Mouse (Mus musculus): ENCODE data around the gene E2f8. TPM values are rescaled to one million over a fixed set of nuclear protein-coding genes. Genes with fewer than 3 reads are reported as not detected.

Gene E2f8
- under 1 TPM; 0.25 to 0.27 TPM for total RNA-seq (2021)

DNA sequence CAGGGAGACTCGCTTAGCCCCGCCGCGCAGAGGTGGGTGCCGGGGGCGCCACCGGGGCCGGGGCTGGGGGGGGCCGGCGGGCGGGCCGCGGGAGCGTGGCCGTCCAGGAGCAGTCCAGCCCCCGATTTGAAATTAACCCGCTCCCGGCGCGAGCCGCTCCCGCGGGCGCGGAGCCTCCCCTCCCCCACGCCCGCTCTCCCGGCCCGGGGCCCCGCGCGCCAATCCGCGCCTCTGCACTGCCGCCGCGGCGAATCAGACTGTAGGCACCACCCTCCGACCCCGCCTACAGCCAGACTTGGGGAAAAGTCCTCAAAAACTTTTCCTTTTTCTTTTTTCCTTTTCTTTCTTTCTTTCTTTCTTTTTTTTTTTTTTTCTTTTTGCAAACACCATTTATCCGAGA is at the start of gene E2f8:
E2f8 (minus strand) TSS at position 111 of the 400 bp plus-strand sequence.
- intact Hi-C loops (cut with DNase I) = loop anchor here (10.0 kb wide), 1 partner anchor 383 kb away; no protein-coding TSS in a partner anchor
- DNase-seq (ENCODE audit: low spot score in 2 of 2) = peak in 1 of 2 experiments; percentile 26

DNA sequence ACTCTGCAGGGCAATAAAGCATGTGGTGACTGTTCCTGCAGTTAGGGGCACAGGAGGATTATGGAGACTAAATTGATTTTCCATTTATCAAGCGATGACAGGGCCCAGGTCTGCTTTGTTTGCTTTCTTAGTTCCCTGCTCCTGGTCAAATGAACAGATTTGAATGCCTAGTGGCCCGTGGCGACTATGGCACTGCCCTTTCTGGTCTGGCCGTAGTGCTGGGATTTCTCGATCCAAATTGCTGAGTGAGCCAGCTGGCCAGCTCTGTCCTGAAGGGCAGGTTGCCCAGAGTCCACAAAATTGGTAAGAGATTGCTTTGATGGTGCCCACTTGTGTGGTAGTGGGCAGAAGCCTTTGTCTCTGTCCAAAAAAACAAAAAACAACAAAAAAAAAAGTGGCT is 49.0 kb upstream of the E2f8 start:
- DNase-seq (ENCODE audit: low spot score in 2 of 2) = peak in 1 of 2 experiments; percentile 19
- intact Hi-C loops (cut with DNase I) = no loop called here

GRCm38 (mm10) chr7:48928364-48928763 is 47.0 kb upstream of the E2f8 start:
- intact Hi-C loops (cut with DNase I) = loop anchor here (1.0 kb wide), 1 partner anchor 193 kb away; no protein-coding TSS in a partner anchor

GRCm38 (mm10) chr7:48925214-48925613 is 43.8 kb upstream of the E2f8 start:
- intact Hi-C loops (cut with DNase I) = no loop called here
- no peak for DNase-seq (ENCODE audit: low spot score in 2 of 2)

More at GRCm38 (mm10) chr7:48928364-48928763, 47.0 kb upstream of the E2f8 start:
- peak; percentile 23 to 49 for DNase-seq (ENCODE audit: low spot score in 2 of 2)

- intact Hi-C loops (cut with DNase I) = no loop called here
- DNase-seq (ENCODE audit: low spot score in 2 of 2) = no peak
Observed at GRCm38 (mm10) chr7:48923620-48924019, 42.2 kb upstream of the E2f8 start.

GRCm38 (mm10) chr7:48918389-48918788 is 37.0 kb upstream of the E2f8 start:
- DNase-seq (ENCODE audit: low spot score in 2 of 2) = no peak

GRCm38 (mm10) chr7:48917988-48918387 is 36.6 kb upstream of the E2f8 start:
- no peak for DNase-seq (ENCODE audit: low spot score in 2 of 2)
- intact Hi-C loops (cut with DNase I) = no loop called here

More at GRCm38 (mm10) chr7:48918389-48918788, 37.0 kb upstream of the E2f8 start:
- intact Hi-C loops (cut with DNase I) = no loop called here

GRCm38 (mm10) chr7:48917463-48917862 is 36.1 kb upstream of the E2f8 start:
- no peak for DNase-seq (ENCODE audit: low spot score in 2 of 2)
- intact Hi-C loops (cut with DNase I) = no loop called here

DNA sequence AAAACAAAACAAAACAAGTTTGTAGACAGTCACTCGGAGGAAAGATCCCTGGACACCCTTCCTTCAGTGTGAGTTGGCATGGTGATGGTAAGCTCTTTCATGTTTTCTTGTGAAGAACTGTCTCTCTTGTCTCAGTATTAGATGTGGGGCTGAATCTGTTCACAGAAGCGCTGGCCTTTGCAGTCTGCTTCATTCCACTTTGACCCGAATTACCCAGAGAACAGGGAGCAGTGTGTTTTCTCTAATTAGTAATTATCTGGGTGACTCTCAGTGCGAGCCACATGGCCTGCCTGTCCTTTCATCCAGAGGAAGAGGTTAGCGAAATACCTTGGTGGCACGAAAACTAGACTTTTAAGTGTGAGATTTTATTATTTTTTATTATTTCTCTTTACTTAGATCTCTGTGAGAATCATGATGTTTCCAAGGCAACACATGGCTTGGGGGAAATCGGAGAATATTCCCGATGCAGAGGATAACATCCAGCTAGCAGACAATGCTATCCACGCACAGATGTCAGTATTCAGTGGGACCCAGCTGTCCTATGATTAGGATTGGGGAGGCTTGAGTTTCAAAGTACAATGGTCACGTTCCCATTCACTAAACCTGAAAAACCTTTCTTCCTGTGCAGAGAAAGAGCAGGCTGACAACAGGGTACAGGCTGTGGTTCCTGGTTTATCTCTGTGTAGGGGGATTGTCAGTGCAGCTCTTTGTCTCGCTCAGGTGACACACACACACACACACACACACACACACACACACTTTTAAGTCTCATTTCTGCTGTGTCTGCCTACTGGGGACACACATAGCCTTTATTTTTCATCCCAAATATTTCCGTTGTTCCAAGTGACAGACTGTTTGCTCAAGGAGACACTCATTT is 33.5 kb upstream of the E2f8 start:
- DNase-seq (ENCODE audit: low spot score in 2 of 2) = no peak
- intact Hi-C loops (cut with DNase I) = no loop called here

DNA sequence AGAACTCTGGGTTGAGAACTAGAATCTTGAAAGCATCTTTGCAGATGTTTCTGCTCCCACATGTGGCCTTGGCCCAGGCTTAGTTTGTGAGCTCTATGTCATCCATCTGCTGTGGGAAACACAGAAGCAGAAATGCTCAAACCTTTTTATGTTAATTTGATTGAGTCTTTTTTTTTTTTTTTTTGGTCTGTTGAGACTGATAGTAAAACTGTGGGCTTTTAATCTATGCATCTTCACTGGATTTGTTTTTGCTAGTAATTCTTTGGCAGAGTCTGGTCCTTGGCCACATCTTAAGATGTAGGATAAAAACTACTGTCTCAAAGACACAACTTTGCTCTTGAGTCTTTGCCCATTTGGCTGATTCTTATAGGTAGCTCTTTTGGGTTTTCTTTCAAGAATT is 29.8 kb upstream of the E2f8 start:
- no peak for DNase-seq (ENCODE audit: low spot score in 2 of 2)
- intact Hi-C loops (cut with DNase I) = no loop called here

- intact Hi-C loops (cut with DNase I) = no loop called here
- no peak for DNase-seq (ENCODE audit: low spot score in 2 of 2)
Observed at GRCm38 (mm10) chr7:48910282-48910681, 28.9 kb upstream of the E2f8 start.

GRCm38 (mm10) chr7:48909342-48909671 is 27.9 kb upstream of the E2f8 start:
- DNase-seq (ENCODE audit: low spot score in 2 of 2) = no peak
- intact Hi-C loops (cut with DNase I) = no loop called here

DNA sequence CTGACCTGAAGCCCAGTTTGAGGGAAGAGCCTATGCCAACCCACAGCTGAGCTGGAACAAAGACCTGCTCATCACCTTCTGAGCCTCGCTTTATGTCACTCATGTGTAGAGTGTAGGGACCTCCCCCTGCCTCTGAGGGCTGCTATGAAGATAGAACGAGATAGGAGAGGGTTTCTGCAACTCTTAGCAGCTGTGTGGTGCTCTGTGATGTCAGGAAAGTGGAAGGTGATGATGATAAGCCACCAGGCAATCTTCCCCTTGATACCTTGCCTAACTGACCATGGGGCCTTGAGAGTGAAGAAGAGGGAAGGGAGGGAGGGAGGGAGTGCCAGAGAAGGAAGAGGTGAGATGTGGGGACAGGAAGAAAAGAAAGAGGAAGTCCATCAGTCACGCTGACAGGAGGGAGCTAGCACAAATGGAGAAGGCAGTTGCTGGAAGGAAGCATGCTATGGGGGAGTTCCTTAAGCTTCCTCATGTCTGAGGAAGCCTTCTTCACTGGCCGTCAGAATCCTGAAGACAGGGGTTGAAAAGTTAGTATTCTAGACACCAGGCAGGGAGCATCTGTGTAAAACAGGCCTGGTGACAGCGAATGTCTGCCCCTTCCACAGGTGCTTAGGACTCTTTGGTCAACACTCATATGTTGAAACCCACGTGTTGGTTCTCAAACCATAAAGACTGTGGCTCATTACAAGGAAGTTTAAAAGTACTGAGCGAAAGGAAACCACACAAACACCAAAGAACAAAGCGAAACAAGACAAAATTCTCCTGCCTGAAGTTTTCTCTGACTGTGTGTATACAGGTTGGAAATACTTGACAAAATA is 27.3 kb upstream of the E2f8 start, which contains the start of gene Nav2:
Nav2 (plus strand) TSS at position 196 of the 821 bp plus-strand sequence.
- no peak for DNase-seq (ENCODE audit: low spot score in 2 of 2)
- intact Hi-C loops (cut with DNase I) = no loop called here

- intact Hi-C loops (cut with DNase I) = no loop called here
- DNase-seq (ENCODE audit: low spot score in 2 of 2) = no peak
Observed at GRCm38 (mm10) chr7:48902454-48902853, 21.1 kb upstream of the E2f8 start.

- intact Hi-C loops (cut with DNase I) = no loop called here
- DNase-seq (ENCODE audit: low spot score in 2 of 2) = no peak
Observed at GRCm38 (mm10) chr7:48900408-48901167, 19.2 kb upstream of the E2f8 start.

GRCm38 (mm10) chr7:48898416-48898815 is 17.0 kb upstream of the E2f8 start:
- no peak for DNase-seq (ENCODE audit: low spot score in 2 of 2)
- intact Hi-C loops (cut with DNase I) = no loop called here

GRCm38 (mm10) chr7:48897539-48898163 is 16.3 kb upstream of the E2f8 start:
- intact Hi-C loops (cut with DNase I) = no loop called here
- DNase-seq (ENCODE audit: low spot score in 2 of 2) = no peak

GRCm38 (mm10) chr7:48896051-48896450 is 14.7 kb upstream of the E2f8 start:
- intact Hi-C loops (cut with DNase I) = no loop called here
- no peak for DNase-seq (ENCODE audit: low spot score in 2 of 2)

- peak in 1 of 2 experiments; percentile 10 for DNase-seq (ENCODE audit: low spot score in 2 of 2)
- intact Hi-C loops (cut with DNase I) = loop anchor here (1.0 kb wide), 1 partner anchor 225 kb away; no protein-coding TSS in a partner anchor
Observed at GRCm38 (mm10) chr7:48895475-48895874, 14.1 kb upstream of the E2f8 start.

Measured in left cerebral cortex, postnatal 36 days (tissue).